Mouse (Mus musculus): ENCODE data around the gene Sorbs1.

The Sorbs1 gene

GRCm38 (mm10) chr19:40278372-40279023, 235.1 kb downstream of the Sorbs1 start:
- no peak for ATAC-seq (ENCODE audit: insufficient number of reproducible peaks, low FRiP score, low TSS enrichment)

- ATAC-seq (ENCODE audit: insufficient number of reproducible peaks, low FRiP score, low TSS enrichment), result no peak
Observed at GRCm38 (mm10) chr19:40277494-40277893, 236.1 kb downstream of the Sorbs1 start.

GRCm38 (mm10) chr19:40275401-40276188, 238.0 kb downstream of the Sorbs1 start:
- no peak for ATAC-seq (ENCODE audit: insufficient number of reproducible peaks, low FRiP score, low TSS enrichment)

- ATAC-seq (ENCODE audit: insufficient number of reproducible peaks, low FRiP score, low TSS enrichment), result no peak
Observed at GRCm38 (mm10) chr19:40272674-40273073, 240.9 kb downstream of the Sorbs1 start.

- no peak for ATAC-seq (ENCODE audit: insufficient number of reproducible peaks, low FRiP score, low TSS enrichment)
Observed at GRCm38 (mm10) chr19:40271308-40271892, 242.2 kb downstream of the Sorbs1 start, which contains the start of gene Pdlim1. Pdlim1 (minus strand) TSS chr19:40271842.

GRCm38 (mm10) chr19:40270351-40271307, 242.9 kb downstream of the Sorbs1 start:
- ATAC-seq (ENCODE audit: insufficient number of reproducible peaks, low FRiP score, low TSS enrichment), result no peak

- ATAC-seq (ENCODE audit: insufficient number of reproducible peaks, low FRiP score, low TSS enrichment), result no peak
Observed at GRCm38 (mm10) chr19:40269526-40269925, 244.1 kb downstream of the Sorbs1 start.

- no peak for ATAC-seq (ENCODE audit: insufficient number of reproducible peaks, low FRiP score, low TSS enrichment)
Observed at GRCm38 (mm10) chr19:40268493-40268892, 245.1 kb downstream of the Sorbs1 start.

GRCm38 (mm10) chr19:40267380-40267779, 246.2 kb downstream of the Sorbs1 start:
- no peak for ATAC-seq (ENCODE audit: insufficient number of reproducible peaks, low FRiP score, low TSS enrichment)

GRCm38 (mm10) chr19:40259485-40259884, 254.1 kb downstream of the Sorbs1 start:
- no peak for ATAC-seq (ENCODE audit: insufficient number of reproducible peaks, low FRiP score, low TSS enrichment)

GRCm38 (mm10) chr19:40257396-40257795, 256.2 kb downstream of the Sorbs1 start:
- ATAC-seq (ENCODE audit: insufficient number of reproducible peaks, low FRiP score, low TSS enrichment), result no peak

- ATAC-seq (ENCODE audit: insufficient number of reproducible peaks, low FRiP score, low TSS enrichment), result no peak
Observed at GRCm38 (mm10) chr19:40256376-40257050, 257.1 kb downstream of the Sorbs1 start.

GRCm38 (mm10) chr19:40255561-40255960, 258.0 kb downstream of the Sorbs1 start:
- ATAC-seq (ENCODE audit: insufficient number of reproducible peaks, low FRiP score, low TSS enrichment), result no peak

- no peak for ATAC-seq (ENCODE audit: insufficient number of reproducible peaks, low FRiP score, low TSS enrichment)
Observed at GRCm38 (mm10) chr19:40254741-40255140, 258.8 kb downstream of the Sorbs1 start.

GRCm38 (mm10) chr19:40253768-40254167, 259.8 kb downstream of the Sorbs1 start:
- ATAC-seq (ENCODE audit: insufficient number of reproducible peaks, low FRiP score, low TSS enrichment), result no peak

- ATAC-seq (ENCODE audit: insufficient number of reproducible peaks, low FRiP score, low TSS enrichment), result no peak
Observed at GRCm38 (mm10) chr19:40251115-40251514, 262.5 kb downstream of the Sorbs1 start.

GRCm38 (mm10) chr19:40249352-40249751, 264.2 kb downstream of the Sorbs1 start:
- ATAC-seq (ENCODE audit: insufficient number of reproducible peaks, low FRiP score, low TSS enrichment), result no peak

GRCm38 (mm10) chr19:40248476-40248875, 265.1 kb downstream of the Sorbs1 start:
- no peak for ATAC-seq (ENCODE audit: insufficient number of reproducible peaks, low FRiP score, low TSS enrichment)

GRCm38 (mm10) chr19:40247268-40247666, 266.3 kb downstream of the Sorbs1 start:
- ATAC-seq (ENCODE audit: insufficient number of reproducible peaks, low FRiP score, low TSS enrichment), result no peak
